47 mouse cellular contexts compared by ENCODE assay signal in genomic region chr12:118910360-118910759, GRCm38 (mm10). TPM values are rescaled to one million over a fixed set of nuclear protein-coding genes. Genes with fewer than 3 reads are reported as not detected.
"Had no signal": no experiment of that assay in that cellular context is flagged by ENCODE, and none has a peak within 500 bp of the region (broad histone marks: within the 10 kb centered on the region; RNA-seq: fewer than 3 reads in every experiment).

No protein-coding gene starts in this region.

- DNase-seq: heart, postnatal 10 days; heart, postnatal 14 days; heart, postnatal 36 days; heart, postnatal 4 days; kidney, adult 11 months; kidney, adult 18-20 months; kidney, adult 2 months; kidney, adult 8-10 months; kidney, adult 9 months; kidney, postnatal 10 days; kidney, postnatal 14 days; kidney, postnatal 25 days; kidney, postnatal 36 days; kidney, postnatal 4 days; layer of hippocampus, adult 9-11 months; layer of hippocampus, postnatal 36 days had no signal

RNA-seq across cellular contexts. Expression of gene Abcb5, which starts 55.9 kb away (rescaled TPM):
- total RNA-seq: heart, postnatal 10 days; heart, postnatal 14 days; heart, postnatal 25 days; heart, postnatal 36 days; heart, postnatal 4 days; hematopoietic stem cell, adult 5-6 weeks; hindbrain, postnatal 0 days; layer of hippocampus, adult 18-20 months; layer of hippocampus, adult 2 months; layer of hippocampus, adult 8-10 months; layer of hippocampus, postnatal 10 days; layer of hippocampus, postnatal 36 days; left cerebral cortex, adult 18-20 months; left cerebral cortex, adult 2 months; left cerebral cortex, adult 8-10 months had no signal
- polyA plus RNA-seq: heart, embryonic 12.5 days; heart, embryonic 13.5 days; heart, embryonic 15.5 days; heart, embryonic 16.5 days; heart, postnatal 0 days; hindbrain, embryonic 10.5 days; hindbrain, embryonic 11.5 days; hindbrain, embryonic 12.5 days; hindbrain, embryonic 13.5 days; hindbrain, embryonic 14.5 days; hindbrain, embryonic 16.5 days; hindbrain, postnatal 0 days; inflammation-experienced regulatory T-cells, adult 6 months; intestine, embryonic 14.5 days; intestine, embryonic 15.5 days; intestine, embryonic 16.5 days; intestine, postnatal 0 days; kidney, adult 2 months; kidney, embryonic 14.5 days; kidney, embryonic 15.5 days; kidney, embryonic 16.5 days; kidney, postnatal 0 days; large intestine, adult 2 months had no signal
